Mouse (Mus musculus): ENCODE data around the gene Ust.

- TF ChIP-seq EP300 (IDR thresholded peaks at IDR 0.05; ENCODE audit: low read depth) (no peak), CTCF (IDR thresholded peaks at IDR 0.05; ENCODE audit: low read depth) (no peak)
Observed at GRCm38 (mm10) chr10:8391264-8391748, 127.3 kb downstream of the Ust start.
